Mouse (Mus musculus) brain, embryonic 14.5 days (tissue): ENCODE results near the gene Pdia3. TPM values are rescaled to one million over a fixed set of nuclear protein-coding genes. Genes with fewer than 3 reads are reported as not detected.
"Not testable (repeated sequence)": the region's sequence is repeated elsewhere in the genome, so short reads cannot be mapped to it uniquely, and the experiment has no call there.

Experiments
- DNase-seq: peaks from one replicate; pipeline ENCODE4 v3.0.0-alpha.2; 2011; ENCODE audit warnings: low read depth
- CTCF ChIP-seq: fragments of 200-500 bp; IDR thresholded peaks from 2 replicates; pipeline ENCODE4 v1.5.1; 2012; ENCODE audit warnings: inconsistent platforms, mild to moderate bottlenecking, moderate library complexity, borderline replicate concordance; ENCODE audit not compliant: insufficient read depth, insufficient read length; ENCODE audit errors: extremely low read depth
- POLR2A ChIP-seq: fragments of 200-500 bp; IDR thresholded peaks from 2 replicates; pipeline ENCODE4 v1.6.1; 2012; ENCODE audit warnings: mild to moderate bottlenecking, inconsistent platforms, borderline replicate concordance; ENCODE audit not compliant: poor library complexity, insufficient read depth, insufficient read length, severe bottlenecking; ENCODE audit errors: extremely low read depth
- polyA plus RNA-seq: library from polyadenylated mRNA; depleted of rRNA; stranded (reverse); fragments of >200 nt; gene quantifications from 2 replicates; pipeline ENCODE4 v1.2.3, GENCODE M21; 2012; rRNA removed

The Pdia3 gene
- polyA plus RNA-seq, 1 experiment: 168 TPM

DNA sequence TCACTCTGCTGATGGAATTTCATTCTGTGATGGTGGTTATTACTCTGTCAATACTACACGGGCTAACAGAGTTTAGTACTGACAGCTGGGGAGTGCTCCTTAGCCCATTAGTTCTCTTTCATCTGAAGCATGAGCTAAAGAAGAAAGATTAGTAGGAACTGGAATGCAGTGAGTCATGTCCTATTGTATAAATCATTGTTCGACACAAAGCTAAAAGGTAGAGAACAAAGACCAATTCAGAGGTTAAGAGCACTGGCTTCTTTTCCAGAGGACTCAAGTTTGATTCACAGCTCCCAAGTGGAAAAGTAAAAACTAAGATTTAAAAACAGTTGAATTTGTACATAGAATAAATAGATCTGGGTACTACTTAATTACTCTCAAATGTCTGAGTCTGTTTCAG is 46.5 kb downstream of the Pdia3 start:
- no peak for DNase-seq

DNA sequence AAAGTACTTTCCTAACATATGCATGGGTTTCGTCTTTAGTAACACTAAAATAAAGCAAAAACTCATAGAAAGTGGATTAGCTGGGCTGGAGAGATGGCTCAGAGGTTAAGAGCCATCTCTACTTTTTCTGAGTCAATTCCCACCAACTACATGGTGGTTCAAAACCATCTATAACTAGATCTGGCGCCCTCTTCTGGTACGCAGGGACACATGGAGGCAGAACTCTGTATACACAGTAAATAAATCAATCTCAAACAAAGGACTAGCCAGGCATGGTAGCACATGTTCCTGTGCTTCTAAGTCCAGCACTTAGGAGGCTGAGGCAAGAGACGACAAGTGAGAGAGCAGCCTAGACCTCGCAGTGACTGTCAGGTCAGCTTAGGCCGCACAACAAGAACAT is 55.4 kb downstream of the Pdia3 start:
- not testable (repeated sequence) for DNase-seq

More for the DNA sequence above, 46.5 kb downstream of the Pdia3 start:
- no peak for TF ChIP-seq CTCF
- TF ChIP-seq POLR2A: no peak

DNA sequence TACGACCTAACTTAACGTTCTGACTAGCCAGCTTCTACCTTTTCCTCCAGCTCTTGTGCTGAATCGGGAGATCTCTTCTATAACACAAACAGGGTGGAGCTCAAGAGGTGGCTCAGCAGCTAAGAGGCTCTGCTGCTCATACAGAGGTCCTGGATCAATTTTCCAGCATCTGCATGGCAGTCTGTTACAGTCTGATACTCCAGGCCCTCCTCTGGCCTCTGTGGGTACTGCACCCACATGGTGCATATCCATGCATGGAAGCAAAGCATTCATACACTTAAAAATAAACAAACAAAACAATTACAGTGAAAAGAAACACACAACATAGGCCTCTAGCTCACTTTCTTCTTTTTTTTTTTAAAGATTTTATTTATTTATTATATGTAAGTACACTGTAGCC is 59.2 kb downstream of the Pdia3 start:
- not testable (repeated sequence) for DNase-seq

DNA sequence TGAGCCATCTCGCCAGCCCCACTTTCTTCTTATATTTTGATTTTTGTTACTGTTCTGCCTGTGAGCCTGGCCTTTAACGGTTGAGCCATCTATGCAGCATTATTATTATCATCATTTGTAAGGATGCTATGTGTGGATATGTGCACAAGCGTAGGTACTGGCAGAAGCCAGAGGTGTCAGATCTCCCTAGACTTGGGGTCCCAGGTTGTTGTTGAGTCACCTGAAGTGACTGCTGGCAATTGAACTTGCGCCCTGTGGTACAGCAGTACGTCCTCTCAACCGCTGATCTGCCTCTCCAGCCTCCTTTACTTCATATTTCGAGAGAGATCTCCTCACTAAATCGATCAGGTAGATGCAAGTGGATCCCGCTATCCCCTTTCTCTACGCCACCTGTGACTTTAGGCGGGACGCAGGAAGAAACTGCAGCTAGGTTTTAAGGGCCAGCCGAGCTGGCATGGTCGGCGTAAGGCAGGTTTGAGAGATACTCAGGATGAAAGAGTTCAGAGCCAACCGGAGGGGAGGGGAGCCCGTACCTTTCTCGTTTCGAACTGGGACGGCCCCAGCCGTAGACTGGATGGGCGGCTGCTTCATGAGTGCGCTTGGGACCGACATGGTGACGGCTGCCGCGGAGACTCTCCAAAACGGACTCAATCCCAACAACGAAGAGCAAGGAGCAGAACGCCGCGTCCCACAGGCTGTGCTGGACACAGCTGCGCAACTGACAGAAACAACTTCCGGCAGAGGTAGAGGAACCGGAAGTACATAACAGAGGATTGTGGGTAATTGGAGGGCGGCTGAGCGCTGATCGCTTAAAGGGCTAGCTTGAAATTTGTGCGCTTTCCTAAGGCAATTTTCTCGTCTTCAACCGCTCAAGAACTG is 60.0 kb downstream of the Pdia3 start, which contains the start of gene Mfap1b:
Gene Mfap1b, minus strand, starts transcription at position 767 of the 879 bp plus-strand sequence.
- peak; percentile 48; the same call in 1 of the 2 replicates for TF ChIP-seq POLR2A
- peak; percentile 98 for DNase-seq

DNA sequence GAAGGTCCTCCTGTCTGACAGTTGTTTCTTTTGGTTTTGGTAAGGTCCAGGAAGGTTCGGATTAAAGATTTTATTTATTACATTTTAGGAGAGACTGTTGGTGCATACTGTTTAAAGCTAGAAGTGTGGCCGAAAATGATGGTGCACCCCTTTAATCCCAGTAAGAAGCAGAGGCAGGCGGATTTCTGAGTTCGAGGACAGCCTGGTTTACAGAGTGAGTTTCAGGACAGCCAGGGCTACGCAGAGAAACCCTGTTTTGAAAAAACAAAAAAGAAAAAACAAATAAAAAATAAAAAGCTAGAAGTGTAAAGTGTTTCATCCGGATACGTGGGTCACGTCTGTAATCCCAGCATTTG is 60.6 kb downstream of the Pdia3 start:
- TF ChIP-seq POLR2A (no peak), CTCF (no peak)
- DNase-seq: no peak

DNA sequence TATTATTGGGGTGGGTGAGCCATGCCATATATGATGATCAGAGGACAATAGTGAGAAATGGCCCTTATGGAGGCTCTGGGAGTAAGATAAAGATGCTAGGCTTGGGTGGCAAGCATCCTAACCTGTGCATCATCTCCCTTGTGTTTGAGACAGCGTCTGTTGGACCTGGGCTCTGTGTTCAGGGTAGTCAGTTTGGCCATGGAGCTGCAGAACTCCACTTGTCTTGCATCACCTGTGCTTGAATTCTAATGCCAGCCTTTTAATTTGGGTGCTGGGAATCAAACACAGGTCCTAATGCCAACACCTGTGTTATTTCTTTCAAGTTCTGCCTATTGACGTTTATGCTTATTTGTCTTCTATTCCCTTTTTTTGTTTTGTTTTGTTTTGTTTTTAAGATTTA is 61.7 kb downstream of the Pdia3 start:
- DNase-seq: not testable (repeated sequence)

DNA sequence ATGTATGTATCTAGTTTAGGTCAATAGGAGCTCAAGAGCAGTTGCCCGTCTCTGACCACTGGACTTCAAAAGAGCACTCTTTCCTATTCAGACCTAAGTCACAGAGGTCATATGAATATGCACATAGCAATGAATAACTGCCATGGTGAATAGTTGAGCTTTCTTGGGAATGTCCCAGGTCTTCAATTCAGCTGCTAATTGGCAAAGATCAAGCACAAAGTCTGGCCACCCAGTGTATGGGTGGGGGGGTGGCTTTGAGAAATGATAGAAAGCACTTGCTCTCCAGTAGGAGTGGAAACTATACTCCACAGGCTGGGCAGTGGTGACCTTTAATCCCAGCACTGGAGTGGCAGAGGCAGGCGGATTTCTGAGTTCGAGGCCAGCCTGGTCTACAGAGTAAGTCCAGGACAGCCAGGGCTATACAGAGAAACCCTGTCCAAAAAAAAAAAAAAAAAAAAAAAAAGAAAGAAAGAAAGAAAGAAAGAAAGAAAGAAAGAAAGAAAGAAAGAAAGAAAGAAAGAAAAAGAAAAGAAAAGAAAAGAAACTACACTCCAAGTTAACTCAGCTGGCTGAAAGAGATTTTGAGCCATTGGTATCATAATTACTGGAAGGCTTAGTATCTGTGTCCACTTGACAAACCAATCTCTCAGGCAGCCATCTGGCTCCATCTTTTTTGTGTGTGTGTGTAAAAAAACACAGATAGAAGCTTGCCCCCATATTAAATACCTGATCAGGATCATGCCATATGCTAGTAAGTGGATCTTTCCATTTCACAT is 64.1 kb downstream of the Pdia3 start:
- no peak for TF ChIP-seq CTCF
- no peak for TF ChIP-seq POLR2A
- no peak for DNase-seq

DNA sequence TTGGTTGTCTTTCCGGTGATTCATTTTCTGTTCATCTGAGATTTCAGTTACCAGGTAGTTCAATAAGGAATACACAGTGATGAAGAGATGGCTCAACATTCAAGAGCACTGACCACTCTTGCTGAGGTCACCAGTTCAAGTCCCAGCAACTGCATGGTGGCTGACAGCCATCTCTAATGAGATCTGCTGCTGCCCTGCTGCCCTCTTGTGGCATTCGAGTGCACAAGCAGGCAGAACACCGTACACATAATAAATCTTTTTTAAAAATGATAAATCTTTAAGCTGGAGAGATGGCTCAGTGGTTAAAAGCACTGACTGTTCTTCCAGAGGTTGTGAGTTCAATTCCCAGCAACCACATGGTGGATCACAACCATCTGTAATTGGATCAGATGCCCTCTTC is 66.9 kb downstream of the Pdia3 start:
- DNase-seq: peak; percentile 7
- TF ChIP-seq POLR2A: no peak
- peak; percentile 48; the same call in 1 of the 2 replicates for TF ChIP-seq CTCF

DNA sequence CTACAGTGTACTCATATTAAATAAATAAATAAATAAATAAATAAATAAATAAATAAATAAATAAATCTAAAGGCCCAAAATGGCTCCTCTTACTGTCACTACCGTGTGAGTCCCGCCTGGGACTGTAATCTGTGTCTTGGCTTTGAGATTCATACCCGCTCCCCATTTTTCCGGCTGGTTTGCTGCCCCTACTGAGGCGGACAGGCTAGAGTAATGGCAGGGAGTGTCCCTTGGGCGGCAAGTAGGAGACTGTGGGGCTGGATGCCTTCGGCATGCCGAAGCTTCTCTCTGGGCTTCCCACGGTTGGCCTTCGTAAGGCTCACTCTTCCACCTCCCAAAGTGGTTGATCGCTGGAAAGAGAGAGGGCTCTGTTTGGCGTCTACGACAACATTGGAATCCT is 67.3 kb downstream of the Pdia3 start:
- DNase-seq: not testable (repeated sequence)

DNA sequence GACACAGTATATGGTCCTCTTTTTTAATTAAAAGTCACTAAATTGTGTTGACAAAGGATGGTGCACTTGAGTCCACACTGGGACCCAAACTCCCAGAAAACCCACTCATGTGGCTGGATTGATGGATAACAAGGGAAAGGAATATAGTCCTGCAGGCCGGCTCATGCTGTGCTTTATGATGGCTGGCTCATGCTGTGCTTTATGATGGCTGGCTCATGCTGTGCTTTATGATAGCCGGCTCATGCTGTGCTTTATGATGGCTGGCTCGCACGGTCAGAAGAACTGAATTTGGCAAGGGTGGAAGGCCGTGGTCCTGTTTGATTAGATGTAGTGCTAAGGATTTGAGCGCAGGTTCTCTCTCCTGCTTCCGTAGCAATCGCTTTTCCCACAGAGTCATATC is 70.0 kb downstream of the Pdia3 start:
- no peak for TF ChIP-seq POLR2A
- no peak for TF ChIP-seq CTCF
- DNase-seq: peak; percentile 36

DNA sequence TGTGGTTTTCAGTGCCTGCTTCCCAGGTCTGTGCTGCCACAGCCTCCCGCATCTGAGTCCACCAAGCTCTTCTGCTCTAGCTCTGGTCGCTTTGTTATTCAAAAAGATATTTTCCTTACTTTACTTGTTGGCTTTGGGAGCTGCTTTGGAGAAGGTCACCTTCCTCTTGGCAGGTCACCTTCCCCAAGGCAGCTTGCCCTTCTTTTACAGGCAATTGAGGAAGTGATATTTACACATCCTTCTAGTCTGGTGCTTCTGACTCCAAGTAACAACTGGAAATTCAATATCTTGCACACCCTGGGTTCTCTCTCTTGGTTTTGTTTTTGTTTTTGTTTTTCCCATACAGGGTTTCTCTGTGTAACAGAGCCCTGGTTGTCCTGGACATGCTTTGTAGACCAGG is 70.8 kb downstream of the Pdia3 start:
- DNase-seq: not testable (repeated sequence)

Other genes starting within 250 kb of the Pdia3 start
- gene Tubgcp4, start 243.1 kb upstream of the Pdia3 start, polyA plus RNA-seq: 50.9 and 67.7 TPM in 2 replicates
- 4.9 and 6.3 TPM in 2 replicates for gene Zscan29, start 242.7 kb upstream of the Pdia3 start, polyA plus RNA-seq
- gene Trp53bp1, start 142.4 kb upstream of the Pdia3 start, polyA plus RNA-seq: 142 and 175 TPM in 2 replicates
- gene Map1a, start 124.2 kb upstream of the Pdia3 start, polyA plus RNA-seq: 13.7 and 23.4 TPM in 2 replicates
- gene Ppip5k1, start 58.4 kb upstream of the Pdia3 start, polyA plus RNA-seq: 22.1 and 25.8 TPM in 2 replicates
- gene Ckmt1, start 56.1 kb upstream of the Pdia3 start, polyA plus RNA-seq: 39.0 and 49.9 TPM in 2 replicates
- 0.04 TPM in 1 of 2 replicates, not detected in the other for gene Strc, start 26.6 kb upstream of the Pdia3 start, polyA plus RNA-seq
- 6.6 and 6.8 TPM in 2 replicates for gene Catsper2, start within 50 bp of the Pdia3 start, polyA plus RNA-seq
- gene Ell3, start 30.5 kb downstream of the Pdia3 start, polyA plus RNA-seq: 0.25 and 0.26 TPM in 2 replicates
- 296 and 465 TPM in 2 replicates for gene Serf2, start 35.4 kb downstream of the Pdia3 start, polyA plus RNA-seq
- gene Hypk, start 39.5 kb downstream of the Pdia3 start, polyA plus RNA-seq: 31.6 and 32.1 TPM in 2 replicates
- 4.8 and 7.9 TPM in 2 replicates for gene Serinc4, start 43.0 kb downstream of the Pdia3 start, polyA plus RNA-seq
- gene Mfap1b, start 60.3 kb downstream of the Pdia3 start, polyA plus RNA-seq: 17.2 and 28.0 TPM in 2 replicates
- gene Mfap1a, start 92.9 kb downstream of the Pdia3 start, polyA plus RNA-seq: 10.8 and 18.4 TPM in 2 replicates
- gene Wdr76, start 92.9 kb downstream of the Pdia3 start, polyA plus RNA-seq: 7.7 and 10.6 TPM in 2 replicates